Mouse (Mus musculus): Measurements from ENCODE around the gene Pabpn1. TPM values are rescaled to one million over a fixed set of nuclear protein-coding genes. Genes with fewer than 3 reads are reported as not detected.

Gene Pabpn1
- total RNA-seq, 1 experiment from 2014 or later = 154 TPM

DNA sequence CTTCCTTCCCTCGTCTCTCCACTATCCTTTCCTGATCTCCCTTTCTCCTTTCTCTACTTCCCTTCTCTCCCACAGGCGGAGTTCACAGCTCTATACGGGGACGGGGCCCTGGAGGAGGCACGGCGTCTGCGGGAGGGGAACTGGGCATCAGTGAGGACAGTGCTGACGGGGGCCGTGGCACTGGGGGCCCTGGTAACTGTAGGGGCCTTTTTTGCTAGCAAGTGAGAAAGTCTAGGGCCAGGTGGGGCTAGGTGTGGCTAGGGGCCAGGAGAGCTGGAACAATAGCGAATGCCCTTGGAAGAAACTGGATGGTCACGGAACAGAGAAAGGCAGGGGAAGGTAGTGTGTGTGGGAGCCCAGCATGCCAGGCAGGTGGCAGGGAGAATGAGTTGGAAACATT, 7.0 kb upstream of the Pabpn1 start:
- DNase-seq = no peak

- DNase-seq = peak; percentile 97
Measured at GRCm38 (mm10) chr14:54893651-54894181, 1.4 kb downstream of the Pabpn1 start.

DNA sequence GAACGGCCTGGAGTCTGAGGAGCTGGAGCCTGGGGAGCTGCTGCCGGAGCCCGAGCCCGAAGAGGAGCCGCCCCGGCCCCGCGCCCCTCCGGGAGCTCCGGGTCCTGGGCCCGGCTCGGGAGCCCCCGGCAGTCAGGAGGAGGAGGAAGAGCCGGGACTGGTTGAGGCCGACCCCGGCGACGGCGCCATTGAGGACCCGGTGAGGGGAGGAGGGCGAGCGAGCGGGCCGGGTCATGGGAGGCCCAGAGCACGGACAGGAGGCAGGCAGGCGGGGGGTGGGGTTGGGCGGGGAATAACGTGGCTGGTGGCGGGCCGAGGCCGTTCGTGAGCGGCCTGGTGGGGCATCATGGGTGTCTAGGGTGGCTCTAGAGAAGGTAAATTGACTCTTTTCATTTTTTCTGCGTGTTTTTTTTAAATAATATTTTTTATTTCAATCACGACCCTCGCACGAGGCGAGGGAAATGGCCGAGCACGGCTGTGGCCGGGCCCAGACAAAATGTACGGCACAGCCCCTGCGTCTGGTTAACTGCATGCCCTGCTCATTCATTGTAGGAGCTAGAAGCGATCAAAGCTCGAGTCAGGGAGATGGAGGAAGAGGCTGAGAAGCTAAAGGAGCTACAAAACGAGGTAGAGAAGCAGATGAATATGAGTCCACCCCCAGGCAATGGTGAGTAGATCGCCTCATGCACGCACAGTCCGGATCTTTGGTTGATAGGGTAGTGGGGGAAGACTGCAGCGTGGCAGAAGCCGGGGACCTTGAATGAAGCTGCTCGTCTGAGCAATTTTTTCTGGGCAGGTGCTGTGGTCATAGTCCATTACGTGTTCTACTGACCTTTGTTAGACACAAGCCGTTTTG, 2.2 kb downstream of the Pabpn1 start:
- peak; percentile 83 for DNase-seq

GRCm38 (mm10) chr14:54897445-54897844, 5.1 kb downstream of the Pabpn1 start:
- no peak for DNase-seq

- peak; percentile 74 for DNase-seq
Measured at GRCm38 (mm10) chr14:54900383-54900782, 8.1 kb downstream of the Pabpn1 start.

DNA sequence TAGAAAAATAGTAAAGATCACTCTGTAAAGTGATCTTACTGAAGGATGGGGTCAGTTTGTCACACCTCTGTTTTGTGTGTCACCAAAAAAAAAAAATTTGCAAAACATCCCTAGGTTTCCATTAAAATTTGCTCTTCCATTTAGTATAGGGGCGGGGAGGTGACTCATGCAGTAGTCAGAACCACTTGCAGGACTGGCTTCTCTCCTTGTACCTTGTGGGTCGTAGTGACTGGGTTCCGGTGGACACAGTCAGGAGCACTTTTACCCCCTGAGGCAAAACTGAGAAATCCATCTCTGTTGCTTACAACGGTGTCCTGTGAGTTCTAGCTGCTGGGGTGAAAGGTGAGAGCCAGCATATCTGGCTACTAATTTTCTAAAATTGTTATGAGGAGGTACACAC, 11.3 kb downstream of the Pabpn1 start:
- no peak for DNase-seq

DNA sequence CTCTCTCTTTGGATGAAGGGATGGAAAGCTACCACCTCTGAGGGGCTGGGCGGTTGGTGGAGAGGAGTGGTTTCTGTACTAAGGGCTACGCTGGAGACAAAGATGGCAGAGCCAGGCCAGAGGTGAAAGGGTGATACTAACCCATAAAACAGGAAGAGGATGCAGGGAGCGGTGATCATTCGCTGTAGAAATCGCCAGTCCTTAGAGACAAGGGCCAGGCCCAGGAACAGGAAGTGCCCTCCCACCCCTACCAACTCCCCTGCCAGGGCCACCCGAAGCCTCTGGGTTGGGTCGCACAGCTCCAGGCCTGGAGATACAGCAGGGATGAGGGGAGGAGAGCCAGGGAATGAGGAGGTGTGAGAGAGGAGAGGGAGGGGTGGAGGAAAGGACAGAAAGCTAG, 16.4 kb downstream of the Pabpn1 start:
- no peak for DNase-seq

- peak; percentile 49 for DNase-seq
Measured at GRCm38 (mm10) chr14:54912109-54912850, 20.0 kb downstream of the Pabpn1 start.

GRCm38 (mm10) chr14:54912886-54913285, 20.6 kb downstream of the Pabpn1 start, which contains the start of gene Slc22a17:
Slc22a17 (minus strand) TSS chr14:54913132.
- DNase-seq = peak; percentile 74

GRCm38 (mm10) chr14:54913343-54913742, 21.0 kb downstream of the Pabpn1 start:
- DNase-seq = no peak

DNA sequence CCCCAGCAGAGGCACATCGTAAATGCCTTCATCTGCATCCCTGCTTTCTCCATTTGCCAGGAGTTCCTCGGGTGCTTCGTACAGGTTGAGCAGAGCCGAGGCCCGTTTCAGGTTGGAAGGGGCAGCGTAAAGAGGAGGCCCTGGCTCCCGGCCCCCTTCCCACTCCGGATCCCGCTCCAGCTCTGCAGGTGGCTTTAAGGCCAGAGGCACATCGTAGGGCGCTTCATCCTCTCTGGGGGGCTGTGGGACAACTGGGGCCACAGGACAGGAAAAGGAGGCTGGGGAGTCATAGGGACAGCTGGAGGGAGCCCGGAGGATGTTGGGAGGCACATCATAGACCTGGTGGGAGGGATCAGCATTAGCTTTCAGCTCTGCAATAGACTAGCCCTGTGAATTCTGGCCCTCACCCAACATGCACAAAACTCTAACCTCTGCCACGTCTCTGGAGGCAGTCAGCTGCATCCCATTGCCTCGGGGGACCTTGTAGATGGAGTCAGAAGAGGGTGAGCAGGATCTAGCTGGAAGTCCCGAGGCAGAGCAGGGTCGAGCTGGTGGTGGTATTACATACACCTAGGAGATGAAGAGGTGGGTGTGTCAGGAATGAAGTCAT, 27.9 kb downstream of the Pabpn1 start:
- no peak for DNase-seq

GRCm38 (mm10) chr14:54924641-54925348, 32.5 kb downstream of the Pabpn1 start:
- peak; percentile 58 for DNase-seq

GRCm38 (mm10) chr14:54925349-54926342, 33.3 kb downstream of the Pabpn1 start, which contains the start of gene Efs:
Efs (minus strand) TSS chr14:54926126.
- DNase-seq = peak; percentile 76

DNA sequence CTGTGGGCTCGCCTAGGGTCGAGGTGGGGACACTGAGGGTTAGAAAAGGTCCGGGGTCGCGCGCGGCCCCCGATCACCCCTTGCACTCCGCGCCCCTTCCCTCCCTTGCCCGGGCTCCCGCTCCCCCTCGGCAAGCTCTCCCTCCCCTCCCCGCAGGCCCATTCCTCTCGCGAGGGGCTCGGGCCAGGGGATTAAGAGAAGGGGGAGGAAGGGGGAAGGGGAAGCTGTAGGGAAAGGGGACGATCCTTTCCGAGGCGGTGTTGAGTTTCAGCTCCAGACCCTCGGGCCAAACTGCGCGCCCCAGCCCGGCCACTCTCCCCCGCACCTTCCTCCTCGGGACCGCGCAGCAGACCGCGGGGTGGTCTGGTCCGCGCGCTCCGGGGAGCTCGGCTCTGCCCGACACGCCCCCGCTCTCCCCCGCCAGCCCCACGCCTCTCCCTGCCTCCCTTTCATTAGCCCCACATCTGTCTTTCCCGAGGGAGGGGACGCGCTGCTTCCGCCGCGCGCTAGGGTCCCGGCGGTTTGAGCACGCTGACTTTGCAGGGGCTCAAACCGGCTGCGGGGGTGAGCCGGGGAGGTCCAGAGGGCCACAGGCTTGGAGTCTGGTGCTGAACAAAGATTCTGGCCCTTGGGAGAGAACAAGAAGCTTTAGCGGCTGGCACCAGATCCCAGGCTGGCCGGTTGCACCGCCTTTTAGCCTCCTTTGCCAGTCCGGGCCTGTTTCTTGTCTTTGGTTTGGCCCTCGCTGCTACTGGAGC, 34.3 kb downstream of the Pabpn1 start:
- DNase-seq = peak; percentile 59

GRCm38 (mm10) chr14:54927296-54927695, 35.0 kb downstream of the Pabpn1 start:
- no peak for DNase-seq

DNA sequence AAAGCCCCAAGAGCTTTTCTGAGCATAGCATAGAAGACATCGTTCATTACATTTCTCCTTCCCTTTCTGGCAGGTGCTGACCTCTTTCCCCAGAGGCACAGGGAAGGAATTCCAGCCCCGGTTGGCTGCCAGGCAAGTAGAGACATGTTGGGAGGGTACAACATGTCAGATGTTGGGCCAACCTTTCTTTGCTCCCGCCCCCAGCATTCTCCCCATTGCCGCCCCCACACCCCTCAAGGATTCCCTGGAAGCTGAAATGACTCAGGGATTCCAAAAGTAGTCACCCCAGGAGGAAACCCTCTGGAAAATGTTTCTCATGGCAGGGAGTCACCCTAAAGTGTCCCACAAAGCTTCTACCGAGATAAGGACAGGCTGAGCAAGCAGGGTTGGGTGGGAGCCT, 37.5 kb downstream of the Pabpn1 start:
- no peak for DNase-seq

- DNase-seq = no peak
Measured at GRCm38 (mm10) chr14:54930431-54930830, 38.1 kb downstream of the Pabpn1 start.

- no peak for DNase-seq
Measured at GRCm38 (mm10) chr14:54932645-54933150, 40.4 kb downstream of the Pabpn1 start, which contains the start of gene Il25. Il25 (plus strand) TSS chr14:54932695.
